Mouse (Mus musculus) limb, embryonic 14.5 days (tissue): ENCODE measurements around the gene Tpk1. TPM values are rescaled to one million over a fixed set of nuclear protein-coding genes. Genes with fewer than 3 reads are reported as not detected.
"Not testable (repeated sequence)": the region's sequence is repeated elsewhere in the genome, so short reads cannot be mapped to it uniquely, and the experiment has no call there.

Experiments used
- ATAC-seq: fragments of 200-750 bp; cut with Nextera tagmentation; 2 replicates; pipeline ENCODE4 v1.8.0; 2017; ENCODE audit warnings: low read depth, moderate number of reproducible peaks, moderate TSS enrichment; ENCODE audit not compliant: low FRiP score
- DNase-seq: peaks from one replicate; pipeline ENCODE4 v3.0.0-alpha.2; 2015; ENCODE audit warnings: low spot score
- H3K27ac ChIP-seq: fragments of 300-500 bp; sonication (generic); replicated peaks from 2 replicates; pipeline ENCODE4 v1.5.1; 2014; ENCODE audit warnings: low read depth, mild to moderate bottlenecking, low read length, moderate library complexity, mixed read lengths
- H3K27me3 ChIP-seq: fragments of 300-500 bp; sonication (generic); 2 replicates; pipeline ENCODE4 v1.6.1; 2014; ENCODE audit warnings: low read length, mixed read lengths; ENCODE audit not compliant: control insufficient read depth, insufficient read depth
- H3K36me3 ChIP-seq: fragments of 300-500 bp; sonication (generic); 2 replicates; pipeline ENCODE4 v1.6.1; 2014; ENCODE audit warnings: mild to moderate bottlenecking, low read length, moderate library complexity, mixed read lengths; ENCODE audit not compliant: control insufficient read depth, insufficient read depth
- H3K4me1 ChIP-seq: fragments of 300-500 bp; sonication (generic); 2 replicates; pipeline ENCODE4 v1.6.1; 2014; ENCODE audit warnings: antibody characterized with exemption, low read length, mixed read lengths; ENCODE audit not compliant: control insufficient read depth, insufficient read depth
- H3K4me2 ChIP-seq: fragments of 300-500 bp; sonication (generic); replicated peaks from 2 replicates; pipeline ENCODE4 v1.6.1; 2014; ENCODE audit warnings: low read depth, mild to moderate bottlenecking, low read length, moderate library complexity; ENCODE audit not compliant: severe bottlenecking
- H3K4me3 ChIP-seq: fragments of 300-500 bp; sonication (generic); replicated peaks from 2 replicates; pipeline ENCODE4 v1.5.1; 2014; ENCODE audit warnings: low read length
- H3K9ac ChIP-seq: fragments of 300-500 bp; sonication (generic); 2 replicates; pipeline ENCODE4 v1.6.1; 2014; ENCODE audit warnings: mild to moderate bottlenecking, low read depth, low read length, moderate library complexity; ENCODE audit not compliant: severe bottlenecking
- H3K9me3 ChIP-seq: fragments of 300-500 bp; sonication (generic); 2 replicates; pipeline ENCODE4 v1.6.1; 2016; ENCODE audit warnings: low read length; ENCODE audit not compliant: control insufficient read depth
- POLR2A ChIP-seq: fragments of 200-500 bp; IDR thresholded peaks from 2 replicates; pipeline ENCODE4 v1.8.0; 2012; ENCODE audit warnings: inconsistent platforms, mild to moderate bottlenecking, moderate library complexity, borderline replicate concordance; ENCODE audit not compliant: insufficient read depth, insufficient read length; ENCODE audit errors: extremely low read depth
- WGBS: fragments of 180-500 bp; shearing (Covaris S2); extraction: QIAGEN DNeasy Blood & Tissue Kit; methylation state at CpG from one replicate; pipeline ENCODE4 v1.1.7; 2014; 5-methylcytosine and 5-hydroxymethylcytosine counted together
- polyA plus RNA-seq, 2 experiments: library from polyadenylated mRNA; depleted of rRNA in 1 of 2; stranded (reverse) in 1 of 2; unstranded in 1 of 2; fragments of >200 nt; fragmentation: Nextera tagmentation in 1 of 2; extraction: Ambion mirVana in 1 of 2; gene quantifications; 2 replicates each; pipeline versions ENCODE4 v1.2.1 to v1.2.3; 2012 to 2014

Gene Tpk1
- polyA plus RNA-seq, 2 experiments, result 6.8 to 9.1 TPM

DNA sequence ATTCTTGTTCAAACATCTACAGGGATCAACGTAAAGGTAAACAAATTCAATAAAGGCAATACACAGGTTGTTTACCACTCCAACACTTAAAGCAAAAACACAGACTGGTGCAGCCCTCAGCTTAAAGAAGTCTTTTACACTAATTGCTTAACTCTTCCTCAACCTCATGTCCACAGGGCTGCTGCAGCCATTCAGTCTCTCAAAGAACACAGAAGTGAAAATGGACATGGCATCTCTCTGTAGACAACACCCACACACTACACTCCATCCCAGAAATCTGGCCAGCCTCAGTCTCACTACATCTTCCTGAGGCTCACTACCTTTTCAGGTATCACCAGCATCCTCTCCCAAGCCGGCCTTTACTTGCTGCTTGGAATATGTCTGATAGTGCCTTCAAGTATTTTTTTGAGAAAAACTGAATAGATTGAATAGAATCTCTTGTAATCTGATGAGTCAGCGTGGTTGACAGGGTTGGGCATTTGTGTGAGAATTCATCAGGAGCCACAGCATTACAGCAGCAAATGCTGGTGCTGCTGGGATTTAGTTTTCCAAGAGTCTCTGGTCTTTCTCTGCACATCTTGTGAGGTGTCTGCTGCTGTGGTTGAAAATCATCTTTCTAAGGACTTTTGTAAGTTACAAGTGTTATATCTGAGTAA, 32.6 kb downstream of the Tpk1 start:
- no peak for TF ChIP-seq POLR2A
- Histone ChIP-seq H3K9ac (no peak overlapping the region), H3K4me1 (no peaks in the 10 kb centered on the region), H3K27ac (no peak overlapping the region), H3K4me2 (no peak overlapping the region), H3K4me3 (no peak overlapping the region), H3K27me3 (no peaks in the 10 kb centered on the region), H3K9me3 (no peaks in the 10 kb centered on the region), H3K36me3 (no peaks in the 10 kb centered on the region)
- 82% methylated on average over 3 of the region's 3 CpGs for WGBS
- ATAC-seq, result no peak
- DNase-seq, result no peak

DNA sequence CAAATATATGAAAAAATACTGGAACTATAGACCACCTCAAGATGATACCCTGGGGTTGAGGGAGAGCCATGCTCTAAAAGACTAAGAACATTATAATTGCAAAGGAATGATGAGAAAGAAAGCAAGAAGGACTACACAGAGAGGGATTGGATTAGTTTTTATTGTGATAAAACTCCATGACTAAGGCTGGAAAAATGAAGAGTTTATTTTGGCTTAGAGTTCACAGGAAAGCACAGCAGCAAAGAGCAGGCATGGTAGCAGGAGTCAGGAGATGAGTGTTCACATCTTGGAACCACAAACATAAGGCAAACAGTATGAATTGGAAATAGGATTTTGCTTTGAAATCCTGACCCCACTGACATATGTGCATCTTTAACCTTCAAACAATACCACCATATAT, 33.2 kb downstream of the Tpk1 start:
- DNase-seq (no peak), ATAC-seq (no peak)
- H3K27me3 ChIP-seq, result no peaks in the 10 kb centered on the region
- no peak overlapping the region for H3K27ac ChIP-seq
- H3K4me1 ChIP-seq, result no peaks in the 10 kb centered on the region
- H3K9ac ChIP-seq, result no peak overlapping the region
- no peak overlapping the region for H3K4me3 ChIP-seq
- H3K36me3 ChIP-seq, result no peaks in the 10 kb centered on the region
- no peak overlapping the region for H3K4me2 ChIP-seq
- TF ChIP-seq POLR2A, result no peak
- no peaks in the 10 kb centered on the region for H3K9me3 ChIP-seq

DNA sequence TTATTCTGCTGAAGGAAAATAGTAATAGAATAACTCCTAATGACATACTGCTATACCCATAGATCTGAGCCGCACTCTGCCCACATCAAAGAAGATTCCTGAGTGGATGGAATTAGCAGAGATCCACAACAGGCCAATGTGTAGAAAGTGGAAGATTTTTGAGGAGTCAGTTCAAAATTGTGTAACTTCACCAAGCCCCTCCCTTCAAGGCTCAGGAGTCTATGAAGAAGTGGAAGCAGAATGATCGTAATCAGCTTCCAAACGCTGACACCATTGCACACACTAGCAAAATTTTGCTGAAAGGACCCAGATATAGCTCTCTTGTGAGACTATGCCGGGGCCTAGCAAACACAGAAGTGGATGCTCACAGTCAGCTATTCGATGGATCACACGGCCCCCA, 42.6 kb downstream of the Tpk1 start:
- H3K27me3 ChIP-seq, H3K36me3 ChIP-seq, H3K9ac ChIP-seq, DNase-seq, H3K27ac ChIP-seq, H3K9me3 ChIP-seq, H3K4me3 ChIP-seq, ATAC-seq, H3K4me2 ChIP-seq, H3K4me1 ChIP-seq: not testable (repeated sequence)
- 95% methylated on average over 6 of the region's 6 CpGs for WGBS

DNA sequence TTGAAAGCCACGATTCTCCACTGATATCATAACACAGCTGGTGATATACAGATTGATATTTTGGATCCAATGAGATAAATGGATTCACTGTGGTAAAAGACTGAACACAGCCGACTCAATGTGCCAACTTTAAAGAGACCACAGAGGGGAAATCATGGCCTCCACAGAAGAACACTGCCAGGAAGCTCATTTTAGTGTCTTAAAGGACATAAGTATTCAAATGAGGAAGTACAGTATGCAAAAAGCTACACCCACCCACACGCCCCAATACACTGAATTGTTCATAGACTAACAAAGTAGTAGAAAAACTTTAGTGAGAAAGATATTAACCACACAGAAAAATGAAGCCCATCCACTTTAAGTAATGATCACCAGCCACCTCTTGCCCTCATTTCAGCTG, 46.8 kb downstream of the Tpk1 start:
- DNase-seq, result no peak
- no peak overlapping the region for H3K4me3 ChIP-seq
- no peaks in the 10 kb centered on the region for H3K36me3 ChIP-seq
- WGBS, result 82% methylated on average over 3 of the region's 3 CpGs
- no peaks in the 10 kb centered on the region for H3K9me3 ChIP-seq
- H3K27ac ChIP-seq, result no peak overlapping the region
- no peaks in the 10 kb centered on the region for H3K4me1 ChIP-seq
- no peak overlapping the region for H3K9ac ChIP-seq
- TF ChIP-seq POLR2A, result no peak
- no peak for ATAC-seq
- no peak overlapping the region for H3K4me2 ChIP-seq
- no peaks in the 10 kb centered on the region for H3K27me3 ChIP-seq

GRCm38 (mm10) chr6:43611770-43612169, 54.3 kb downstream of the Tpk1 start:
- Histone ChIP-seq H3K4me2 (no peak overlapping the region), H3K9ac (no peak overlapping the region), H3K9me3 (no peaks in the 10 kb centered on the region), H3K4me3 (no peak overlapping the region), H3K27ac (no peak overlapping the region), H3K27me3 (no peaks in the 10 kb centered on the region), H3K4me1 (no peaks in the 10 kb centered on the region), H3K36me3 (no peaks in the 10 kb centered on the region)
- WGBS, result 61% methylated on average over 2 of the region's 2 CpGs
- no peak for DNase-seq
- no peak for ATAC-seq
- TF ChIP-seq POLR2A, result no peak
